Comparison of ENCODE assay signal across 21 mouse cellular contexts in genomic region chr13:114158111-114158730, GRCm38 (mm10).
DNase-seq lines count a peak whose midpoint lies in the region; ATAC-seq and TF ChIP-seq lines count a peak whose summit lies in the region.
"Had no signal": no experiment of that assay in that cellular context is flagged by ENCODE, and none has a peak within 500 bp of the region (broad histone marks: within the 10 kb centered on the region; RNA-seq: fewer than 3 reads in every experiment).

No protein-coding gene starts in this region.

- H3K27me3 ChIP-seq in hindbrain, embryonic 12.5 days, result no peaks in the 10 kb centered on the region
- no peaks in the 10 kb centered on the region for H3K27me3 ChIP-seq in hindbrain, embryonic 11.5 days (ENCODE audit: control insufficient read depth, insufficient read depth, low read length)
- H3K27me3 ChIP-seq in CH12.LX (replicated peaks), result no peaks in the 10 kb centered on the region
- H3K27me3 ChIP-seq: embryonic facial prominence, embryonic 12.5 days; heart, embryonic 15.5 days; hindbrain, embryonic 13.5 days; Patski had no signal

- no peak for TF ChIP-seq CTCF in CH12.LX (conservative IDR thresholded peaks at IDR 0.05 in 1 of 2, IDR thresholded peaks at IDR 0.05 in 1 of 2; ENCODE audit: low read depth in 2 of 2, low read length in 2 of 2)

- H3K9me3 ChIP-seq in hindbrain, embryonic 12.5 days (replicated peaks), result no peaks in the 10 kb centered on the region
- no peaks in the 10 kb centered on the region for H3K9me3 ChIP-seq in hindbrain, embryonic 11.5 days (ENCODE audit: control insufficient read depth, low read length)
- H3K9me3 ChIP-seq in CH12.LX (replicated peaks; ENCODE audit: low read length) (no peaks in the 10 kb centered on the region), ES-E14 (ENCODE audit: control insufficient read depth, insufficient read depth, low read depth, low read length) (no peaks in the 10 kb centered on the region)
- H3K9me3 ChIP-seq: embryonic facial prominence, embryonic 12.5 days; forebrain, embryonic 10.5 days; heart, embryonic 15.5 days; hindbrain, embryonic 13.5 days had no signal

- peak; percentile 57; the same call in 1 of the 2 replicates for ATAC-seq in hindbrain, embryonic 12.5 days (ENCODE audit: low FRiP score)
- ATAC-seq in hindbrain, embryonic 11.5 days (ENCODE audit: low FRiP score), result no peak
- ATAC-seq: Patski had no signal

- TF ChIP-seq POLR2A in CH12.LX (IDR thresholded peaks at IDR 0.05; ENCODE audit: low read depth, low read length), result no peak

- no peaks in the 10 kb centered on the region for H3K79me2 ChIP-seq in CH12.LX (replicated peaks; ENCODE audit: control insufficient read depth, extremely low read depth, insufficient read depth, poor library complexity, severe bottlenecking)

- no peak for TF ChIP-seq RAD21 in CH12.LX (IDR thresholded peaks at IDR 0.05; ENCODE audit: low read depth, low read length)

- 62% methylated on average over 9 of the region's 9 CpGs for WGBS in hindbrain, embryonic 12.5 days
- WGBS in hindbrain, embryonic 11.5 days, result 68% methylated on average over 9 of the region's 9 CpGs

- in situ Hi-C loops in CH12.LX (cut with MboI; ENCODE audit: low pct_ligation_motif_present, low pct_unique_long_range_greater_than_20kb, low sequenced_read_pairs) (no loop called here), ES-E14 (cut with MboI; ENCODE audit: low sequenced_read_pairs in 2 of 2, unreplicated experiment in 2 of 2) (no loop called here)

- H3K4me1 ChIP-seq in hindbrain, embryonic 12.5 days, result peaks cover 12% of the 10 kb centered on the region
- no peaks in the 10 kb centered on the region for H3K4me1 ChIP-seq in hindbrain, embryonic 11.5 days (replicated peaks; ENCODE audit: control insufficient read depth, insufficient read depth, low read length)
- H3K4me1 ChIP-seq in CH12.LX (ENCODE audit: control insufficient read depth in 1 of 2, insufficient read depth in 2 of 2), result peaks cover 15 to 38% of the 10 kb centered on the region in 2 experiments
- peaks cover 3 to 11% of the 10 kb centered on the region in 2 experiments; a peak in 2 of 4 replicates for H3K4me1 ChIP-seq in ES-E14 (ENCODE audit: control insufficient read depth in 2 of 2, insufficient read depth in 2 of 2, low read length in 2 of 2, poor library complexity in 1 of 2)
- H3K4me1 ChIP-seq: forebrain, embryonic 10.5 days had no signal

- peak; percentile 93 for TF ChIP-seq EP300 in CH12.LX (IDR thresholded peaks at IDR 0.05; ENCODE audit: low read length)

- dilution Hi-C loops in CH12.LX (cut with MboI; ENCODE audit: extremely low pct_ligation_motif_present, extremely low pct_unique_long_range_greater_than_20kb, low sequenced_read_pairs), result no loop called here

- peaks cover 5% of the 10 kb centered on the region; the same call in 1 of the 2 replicates for H3K36me3 ChIP-seq in hindbrain, embryonic 12.5 days
- no peaks in the 10 kb centered on the region for H3K36me3 ChIP-seq in hindbrain, embryonic 11.5 days (ENCODE audit: control insufficient read depth, insufficient read depth, low read length)
- H3K36me3 ChIP-seq in CH12.LX (replicated peaks in 1 of 2; ENCODE audit: control insufficient read depth in 1 of 2, insufficient read depth in 1 of 2, low read length in 1 of 2), result peaks cover 0 to 2% of the 10 kb centered on the region in 2 experiments
- H3K36me3 ChIP-seq in ES-E14 (ENCODE audit: control insufficient read depth, insufficient read depth, low read length, poor library complexity, severe bottlenecking), result peaks cover 2% of the 10 kb centered on the region; the same call in 1 of the 2 replicates
- H3K36me3 ChIP-seq: heart, embryonic 15.5 days had no signal

- DNase-seq in hindbrain, embryonic 11.5 days (ENCODE audit: low spot score), result no peak
- DNase-seq in CH12.LX (ENCODE audit: extremely low read depth) (peak; percentile 91), ES-E14 (ENCODE audit: low read depth, low spot score) (peak; percentile 46)
- peak; percentile 38 for DNase-seq in brain, adult 2 months (ENCODE audit: low read depth, low spot score)
- DNase-seq in cerebellum, adult 11 months, result no peak
- no peak for DNase-seq in adrenal gland, adult 8-10 months
- no peak for DNase-seq in kidney, postnatal 10 days
- DNase-seq: adrenal gland, postnatal 10 days; cerebellum, adult 8-10 months; heart, adult 2 months; kidney, adult 11 months; retina, postnatal 1 day; right cerebral cortex, postnatal 4 days; thymus, postnatal 4 days had no signal

- no peak overlapping the region for H3K4me2 ChIP-seq in hindbrain, embryonic 12.5 days (replicated peaks)
- no peak overlapping the region for H3K4me2 ChIP-seq in hindbrain, embryonic 11.5 days (replicated peaks; ENCODE audit: low read depth, low read length)
- peak overlapping the region; percentile 99 for H3K4me2 ChIP-seq in CH12.LX (ENCODE audit: insufficient read depth, low read depth, poor library complexity, severe bottlenecking)
- H3K4me2 ChIP-seq: embryonic facial prominence, embryonic 12.5 days; heart, embryonic 15.5 days; hindbrain, embryonic 13.5 days had no signal

- H3K4me3 ChIP-seq in hindbrain, embryonic 12.5 days, result no peak overlapping the region
- no peak overlapping the region for H3K4me3 ChIP-seq in hindbrain, embryonic 11.5 days (ENCODE audit: low read depth, low read length)
- H3K4me3 ChIP-seq in CH12.LX (replicated peaks in 1 of 3; ENCODE audit: low read depth in 2 of 3, low read length in 2 of 3, poor library complexity in 1 of 3) (peak overlapping the region in 1 of 3 experiments; percentile 16), ES-E14 (ENCODE audit: insufficient read depth in 1 of 2, low read depth in 1 of 2, low read length in 2 of 2, poor library complexity in 1 of 2, severe bottlenecking in 1 of 2) (no peak overlapping the region)
- H3K4me3 ChIP-seq: embryonic facial prominence, embryonic 12.5 days; forebrain, embryonic 10.5 days; heart, adult 2 months; heart, embryonic 15.5 days; hindbrain, embryonic 13.5 days had no signal

- H3K9ac ChIP-seq in hindbrain, embryonic 12.5 days, result no peak overlapping the region
- no peak overlapping the region for H3K9ac ChIP-seq in hindbrain, embryonic 11.5 days (ENCODE audit: low read depth, low read length)
- H3K9ac ChIP-seq in CH12.LX (ENCODE audit: insufficient read depth, low read depth), result 0 out of 2 replicates have a peak overlapping the region, but pooled peaks have one; percentile 36
- no peak overlapping the region for H3K9ac ChIP-seq in ES-E14 (ENCODE audit: insufficient read depth, low read depth, low read length, poor library complexity, severe bottlenecking)
- H3K9ac ChIP-seq: embryonic facial prominence, embryonic 12.5 days; heart, embryonic 15.5 days; hindbrain, embryonic 13.5 days had no signal

- H3K27ac ChIP-seq in hindbrain, embryonic 12.5 days, result no peak overlapping the region
- no peak overlapping the region for H3K27ac ChIP-seq in hindbrain, embryonic 11.5 days (ENCODE audit: low read depth, low read length)
- H3K27ac ChIP-seq in CH12.LX (ENCODE audit: insufficient read depth, low read depth) (peak overlapping the region; percentile 71), ES-E14 (ENCODE audit: insufficient read depth, low read depth, low read length, poor library complexity, severe bottlenecking) (no peak overlapping the region)
- H3K27ac ChIP-seq: embryonic facial prominence, embryonic 12.5 days; forebrain, embryonic 10.5 days; heart, adult 2 months; heart, embryonic 15.5 days; hindbrain, embryonic 13.5 days; kidney, postnatal 0 days had no signal

TF ChIP-seq in CH12.LX, 34 proteins besides CTCF, POLR2A, EP300 and RAD21 (continues in another document):
- peak; percentile 79 for TF ChIP-seq JUN (IDR thresholded peaks at IDR 0.05; ENCODE audit: insufficient read depth, low read depth, low read length)
- TF ChIP-seq ZC3H11A (IDR thresholded peaks at IDR 0.05; ENCODE audit: low read depth, low read length), result no peak
- TF ChIP-seq NRF1 (IDR thresholded peaks at IDR 0.05; ENCODE audit: low read depth, low read length), result no peak
- TF ChIP-seq IRF4 (IDR thresholded peaks at IDR 0.05; ENCODE audit: low read depth, low read length), result peak; percentile 83
- no peak for TF ChIP-seq USF2 (conservative IDR thresholded peaks at IDR 0.05; ENCODE audit: low read depth, low read length)
- peak; percentile 87 for TF ChIP-seq ETS1 (conservative IDR thresholded peaks at IDR 0.05; ENCODE audit: low read depth, low read length)
- TF ChIP-seq USF1 (IDR thresholded peaks at IDR 0.05; ENCODE audit: low read depth, low read length), result no peak
- TF ChIP-seq ELF1 (IDR thresholded peaks at IDR 0.05; ENCODE audit: low read depth, low read length), result no peak
- no peak for TF ChIP-seq CHD2 (IDR thresholded peaks at IDR 0.05; ENCODE audit: low read length)
- no peak for TF ChIP-seq MAFK (IDR thresholded peaks at IDR 0.05; ENCODE audit: insufficient replicate concordance, low read length)
- TF ChIP-seq JUND (conservative IDR thresholded peaks at IDR 0.05; ENCODE audit: low read depth, low read length), result peak; percentile 72; the same call in 1 of the 2 replicates
- TF ChIP-seq NELFE (IDR thresholded peaks at IDR 0.05; ENCODE audit: low read depth, low read length), result no peak
- TF ChIP-seq E2F4 (IDR thresholded peaks at IDR 0.05; ENCODE audit: insufficient replicate concordance, low read depth, low read length), result no peak
- TF ChIP-seq MEF2A (IDR thresholded peaks at IDR 0.05; ENCODE audit: borderline replicate concordance, low read depth, low read length), result peak; percentile 57

TF ChIP-seq in ES-E14, 5 proteins besides CTCF, POLR2A, EP300 and RAD21:
- TF ChIP-seq HCFC1 (IDR thresholded peaks at IDR 0.05; ENCODE audit: borderline replicate concordance, insufficient read depth, low read length) (no peak), CHD2 (IDR thresholded peaks at IDR 0.05; ENCODE audit: low read depth, low read length) (no peak), MAFK (IDR thresholded peaks at IDR 0.05; ENCODE audit: insufficient read depth, low read depth, low read length) (no peak), ZNF384 (IDR thresholded peaks at IDR 0.05; ENCODE audit: low read depth, low read length) (no peak), ZC3H11A (IDR thresholded peaks at IDR 0.05; ENCODE audit: borderline replicate concordance, low read depth, low read length) (no peak)

Comparison
In these comparisons a context has a peak if more than half of its experiments do, and no peak if none do; other contexts are left out.
1. DNase-seq: peak in CH12.LX (single experiment), ES-E14 (single experiment) and brain, adult 2 months (single experiment); none in hindbrain, embryonic 11.5 days (single experiment), cerebellum, adult 11 months (single experiment), adrenal gland, adult 8-10 months (single experiment) and kidney, postnatal 10 days (single experiment).